Mouse (Mus musculus) spleen, adult 2 months (tissue): ENCODE results near the gene Zgrf1.

ENCODE experiments used
- CTCF ChIP-seq: fragments of 200-500 bp; IDR thresholded peaks from 2 replicates; pipeline ENCODE4 v1.5.1; 2011; ENCODE audit warnings: mild to moderate bottlenecking, inconsistent platforms; ENCODE audit not compliant: insufficient read depth, insufficient read length, insufficient replicate concordance; ENCODE audit errors: extremely low read depth
- POLR2A ChIP-seq: fragments of 200-500 bp; IDR thresholded peaks from 2 replicates; pipeline ENCODE4 v1.6.1; 2011; ENCODE audit warnings: low read depth, low read length, inconsistent platforms

- TF ChIP-seq CTCF (no peak), POLR2A (no peak)
These were observed 11.8 kb downstream of the Zgrf1 start for GRCm38 (mm10) chr3:127565129-127565528.
